Mouse (Mus musculus) Muller cell, postnatal 12 days (primary cell): ENCODE data around the gene Car4.

ENCODE experiments used
- DNase-seq: peaks from one replicate; pipeline ENCODE4 v3.0.0-alpha.2; 2015; ENCODE audit errors: inconsistent ontology term

The Car4 gene

GRCm38 (mm10) chr11:85003566-85003965 lies 46.0 kb downstream of the Car4 start:
- DNase-seq = no peak

- peak; percentile 4 for DNase-seq
Observed at GRCm38 (mm10) chr11:85013121-85013520, 55.5 kb downstream of the Car4 start.
